Mouse (Mus musculus) stomach, postnatal 0 days (tissue): ENCODE measurements at regions not wholly inside any gene's neighbourhood (a gene's known extent, or its start where the extent isn't known, plus 50 kb on each side); places are given as distances from the start of the nearest gene placed in this dataset.

Source experiments
- CTCF ChIP-seq: IDR thresholded peaks from 2 replicates; pipeline ENCODE4 v1.5.1; 2016; ENCODE audit warnings: antibody characterized with exemption, low read depth, mild to moderate bottlenecking, moderate library complexity
- EP300 ChIP-seq: optimal IDR thresholded peaks from 2 replicates; pipeline ENCODE3; 2016; ENCODE audit warnings: antibody characterized with exemption

DNA sequence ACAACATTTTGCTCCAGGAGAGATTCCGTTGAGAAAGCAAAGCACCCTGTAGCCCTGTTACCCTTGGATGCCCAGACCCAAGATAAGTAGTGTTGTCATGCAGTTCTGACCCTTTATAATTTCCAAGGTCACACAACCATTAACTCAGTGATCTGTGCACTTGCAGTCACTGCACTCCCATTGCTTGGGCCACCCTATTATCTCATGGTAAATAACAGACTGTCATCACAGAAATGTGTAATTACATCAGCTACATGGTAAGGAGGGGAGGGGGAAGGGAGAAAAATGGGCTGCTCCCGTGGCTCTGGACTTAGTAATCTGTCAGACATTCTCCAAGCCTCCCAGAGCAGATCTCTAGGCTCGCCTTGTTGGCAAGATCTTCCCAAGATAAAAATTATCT, 93.8 kb upstream of the Cd180 start:
- TF ChIP-seq CTCF, result no peak
- TF ChIP-seq EP300, result no peak
